Mouse (Mus musculus): ENCODE measurements around the gene St6galnac4. TPM values are rescaled to one million over a fixed set of nuclear protein-coding genes. Genes with fewer than 3 reads are reported as not detected.

Gene St6galnac4
- polyA plus RNA-seq, 1 experiment from 2014 or later: 38.7 TPM

GRCm38 (mm10) chr2:32620682-32621516 lies 34.0 kb downstream of the St6galnac4 start:
- Histone ChIP-seq H3K4me3 (0 out of 2 replicates have a peak overlapping the region, but pooled peaks have one; percentile 14), H3K27ac (replicated peaks) (peak overlapping the region; percentile 99), H3K36me3 (peaks cover 34% of the 10 kb centered on the region), H3K4me1 (peaks cover 67% of the 10 kb centered on the region), H3K9ac (peak overlapping the region; percentile 76), H3K4me2 (peak overlapping the region; percentile 57), H3K9me3 (no peaks in the 10 kb centered on the region), H3K27me3 (replicated peaks) (no peaks in the 10 kb centered on the region)
- peak; percentile 79 for ATAC-seq (ENCODE audit: extremely low read depth, insufficient number of reproducible peaks, low FRiP score, low TSS enrichment)
- WGBS: 12% methylated on average over 4 of the region's 4 CpGs

DNA sequence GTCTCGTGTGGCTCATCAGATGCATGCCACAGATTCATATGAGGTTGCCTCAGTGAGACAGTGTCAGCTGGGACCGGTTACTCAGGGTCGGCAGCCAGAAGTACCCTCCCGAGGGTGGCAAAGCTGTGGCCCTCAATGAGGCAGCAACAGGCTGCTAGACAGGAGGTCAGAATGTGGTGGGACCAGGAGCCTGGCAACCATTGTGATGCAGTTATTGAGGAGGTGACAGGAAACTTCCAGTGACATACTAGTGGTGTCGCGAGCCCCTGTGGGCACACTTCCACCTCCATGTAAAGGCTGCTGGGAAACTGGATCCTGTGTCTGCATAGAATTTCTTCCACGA lies 34.6 kb downstream of the St6galnac4 start, which contains the start of gene Ak1:
Gene Ak1 (plus strand): TSS at position 242 of the 343 bp plus-strand sequence.
- Histone ChIP-seq H3K36me3 (peaks cover 29% of the 10 kb centered on the region), H3K27me3 (replicated peaks) (no peaks in the 10 kb centered on the region), H3K4me1 (peaks cover 73% of the 10 kb centered on the region), H3K27ac (replicated peaks) (peak within 1 kb of the TSS; percentile 99), H3K4me2 (peak within 1 kb of the TSS; percentile 57), H3K9me3 (no peaks in the 10 kb centered on the region), H3K4me3 (peak within 1 kb of the TSS; percentile 14; the same call in 1 of the 2 replicates), H3K9ac (peak within 1 kb of the TSS; percentile 76)
- no peak for ATAC-seq (ENCODE audit: extremely low read depth, insufficient number of reproducible peaks, low FRiP score, low TSS enrichment)
- WGBS: 8% methylated on average over 7 of the region's 7 CpGs

GRCm38 (mm10) chr2:32624111-32624748 lies 37.3 kb downstream of the St6galnac4 start:
- no peak for ATAC-seq (ENCODE audit: extremely low read depth, insufficient number of reproducible peaks, low FRiP score, low TSS enrichment)
- Histone ChIP-seq H3K27me3 (replicated peaks) (no peaks in the 10 kb centered on the region), H3K27ac (replicated peaks) (peak overlapping the region; percentile 99), H3K4me1 (peaks cover 93% of the 10 kb centered on the region), H3K36me3 (peaks cover 2% of the 10 kb centered on the region), H3K4me3 (no peak overlapping the region), H3K9me3 (no peaks in the 10 kb centered on the region), H3K9ac (peak overlapping the region; percentile 87), H3K4me2 (no peak overlapping the region)
- 70% methylated on average over 5 of the region's 5 CpGs for WGBS

DNA sequence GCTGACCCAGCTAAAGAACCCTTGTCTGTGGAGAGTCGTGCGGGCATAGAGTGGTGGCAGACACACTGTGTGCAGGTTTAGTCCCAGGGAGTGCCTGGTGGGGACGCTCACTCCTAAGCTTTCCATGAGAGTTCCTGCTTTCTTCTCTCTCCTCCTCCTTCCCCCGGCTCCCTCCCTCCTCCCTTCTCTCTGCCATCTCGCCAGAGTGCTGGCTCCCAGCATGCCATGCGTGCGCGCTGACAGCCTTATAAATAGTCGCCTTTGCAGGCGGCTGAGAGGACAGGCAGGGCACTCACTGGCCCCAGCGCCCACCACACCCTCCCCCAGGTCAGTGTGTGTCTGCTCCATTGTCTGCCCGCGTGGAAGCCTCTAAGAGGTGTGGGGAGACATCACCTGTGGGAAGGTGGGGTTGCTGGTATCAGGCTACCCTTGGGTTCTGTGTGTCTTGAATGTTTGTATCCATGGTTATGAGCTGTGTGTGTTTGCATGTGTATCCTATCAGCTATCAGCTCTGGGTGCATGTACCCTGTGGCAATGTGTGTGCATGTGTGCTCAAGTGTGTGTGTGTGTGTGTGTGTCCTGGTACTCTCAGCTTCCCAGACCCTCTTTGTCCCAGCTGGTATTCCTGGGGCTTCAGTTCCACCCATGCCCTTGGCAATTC lies 38.4 kb downstream of the St6galnac4 start:
- ATAC-seq (ENCODE audit: extremely low read depth, insufficient number of reproducible peaks, low FRiP score, low TSS enrichment): no peak
- Histone ChIP-seq H3K4me3 (peak overlapping the region; percentile 49), H3K4me2 (peak overlapping the region; percentile 78), H3K27ac (replicated peaks) (peak overlapping the region; percentile 99), H3K9ac (peak overlapping the region; percentile 87), H3K27me3 (replicated peaks) (no peaks in the 10 kb centered on the region), H3K4me1 (peaks cover 87% of the 10 kb centered on the region), H3K9me3 (no peaks in the 10 kb centered on the region), H3K36me3 (peaks cover 4% of the 10 kb centered on the region)
- WGBS: 1% methylated on average over 13 of the region's 13 CpGs

- Histone ChIP-seq H3K4me1 (peaks cover 79% of the 10 kb centered on the region), H3K4me3 (peak overlapping the region; percentile 49), H3K27ac (replicated peaks) (peak overlapping the region; percentile 99), H3K27me3 (replicated peaks) (no peaks in the 10 kb centered on the region), H3K9ac (peak overlapping the region; percentile 87), H3K4me2 (peak overlapping the region; percentile 78), H3K9me3 (no peaks in the 10 kb centered on the region), H3K36me3 (peaks cover 12% of the 10 kb centered on the region)
- peak; percentile 40; the same call in 1 of the 2 replicates for ATAC-seq (ENCODE audit: extremely low read depth, insufficient number of reproducible peaks, low FRiP score, low TSS enrichment)
- WGBS: 33% methylated on average over 5 of the region's 5 CpGs
Observed at GRCm38 (mm10) chr2:32625873-32626694, 39.2 kb downstream of the St6galnac4 start.

GRCm38 (mm10) chr2:32627266-32628043 lies 40.6 kb downstream of the St6galnac4 start:
- Histone ChIP-seq H3K27me3 (replicated peaks) (no peaks in the 10 kb centered on the region), H3K4me1 (peaks cover 72% of the 10 kb centered on the region), H3K9me3 (no peaks in the 10 kb centered on the region), H3K27ac (replicated peaks) (peak overlapping the region; percentile 99), H3K4me3 (peak overlapping the region; percentile 49), H3K9ac (peak overlapping the region; percentile 87), H3K36me3 (peaks cover 22% of the 10 kb centered on the region), H3K4me2 (peak overlapping the region; percentile 78)
- no peak for ATAC-seq (ENCODE audit: extremely low read depth, insufficient number of reproducible peaks, low FRiP score, low TSS enrichment)
- 58% methylated on average over 19 of the region's 20 CpGs for whole genome bisulfite sequencing

GRCm38 (mm10) chr2:32628044-32628550 lies 41.2 kb downstream of the St6galnac4 start:
- H3K36me3 ChIP-seq: peaks cover 28% of the 10 kb centered on the region
- no peak for ATAC-seq (ENCODE audit: extremely low read depth, insufficient number of reproducible peaks, low FRiP score, low TSS enrichment)
- peak overlapping the region; percentile 78 for H3K4me2 ChIP-seq
- 45% methylated on average over 4 of the region's 4 CpGs for WGBS
- peaks cover 66% of the 10 kb centered on the region for H3K4me1 ChIP-seq
- H3K9me3 ChIP-seq: no peaks in the 10 kb centered on the region
- peak overlapping the region; percentile 49 for H3K4me3 ChIP-seq
- peak overlapping the region; percentile 87 for H3K9ac ChIP-seq
- H3K27ac ChIP-seq (replicated peaks): peak overlapping the region; percentile 99
- H3K27me3 ChIP-seq (replicated peaks): no peaks in the 10 kb centered on the region

- H3K27ac ChIP-seq (replicated peaks): peak overlapping the region; percentile 99
- 30% methylated on average over 5 of the region's 5 CpGs for WGBS
- peak overlapping the region; percentile 78 for H3K4me2 ChIP-seq
- peaks cover 70% of the 10 kb centered on the region for H3K4me1 ChIP-seq
- no peaks in the 10 kb centered on the region for H3K27me3 ChIP-seq (replicated peaks)
- no peak for ATAC-seq (ENCODE audit: extremely low read depth, insufficient number of reproducible peaks, low FRiP score, low TSS enrichment)
- H3K4me3 ChIP-seq: peak overlapping the region; percentile 49
- peaks cover 35% of the 10 kb centered on the region for H3K36me3 ChIP-seq
- H3K9ac ChIP-seq: peak overlapping the region; percentile 87
- H3K9me3 ChIP-seq: no peaks in the 10 kb centered on the region
Observed at GRCm38 (mm10) chr2:32628729-32629128, 41.8 kb downstream of the St6galnac4 start.

- H3K27ac ChIP-seq (replicated peaks): peak overlapping the region; percentile 99
- H3K4me1 ChIP-seq: peaks cover 71% of the 10 kb centered on the region
- peak overlapping the region; percentile 87 for H3K9ac ChIP-seq
- no peaks in the 10 kb centered on the region for H3K27me3 ChIP-seq (replicated peaks)
- 52% methylated on average over 9 of the region's 9 CpGs for WGBS
- H3K9me3 ChIP-seq: no peaks in the 10 kb centered on the region
- no peak for ATAC-seq (ENCODE audit: extremely low read depth, insufficient number of reproducible peaks, low FRiP score, low TSS enrichment)
- H3K4me2 ChIP-seq: peak overlapping the region; percentile 78
- peaks cover 42% of the 10 kb centered on the region for H3K36me3 ChIP-seq
- peak overlapping the region; percentile 49; the same call in 1 of the 2 replicates for H3K4me3 ChIP-seq
Observed at GRCm38 (mm10) chr2:32629276-32629976, 42.5 kb downstream of the St6galnac4 start.

Measured in heart, embryonic 13.5 days (tissue).